ENCODE assay signal across 31 mouse cellular contexts in genomic region chr5:103713422-103713821, GRCm38 (mm10). TPM values are rescaled to one million over a fixed set of nuclear protein-coding genes. Genes with fewer than 3 reads are reported as not detected.
"Had no signal": no experiment of that assay in that cellular context is flagged by ENCODE, and none has a peak within 500 bp of the region (broad histone marks: within the 10 kb centered on the region; RNA-seq: fewer than 3 reads in every experiment).

No protein-coding gene starts in this region.

- H3K36me3 ChIP-seq: heart, embryonic 10.5 days; heart, embryonic 12.5 days; hindbrain, embryonic 10.5 days; hindbrain, embryonic 12.5 days; intestine, embryonic 15.5 days; limb, embryonic 10.5 days; limb, embryonic 12.5 days had no signal

- DNase-seq: gastrocnemius, postnatal 14 days; gastrocnemius, postnatal 36 days; heart, adult 18-20 months; heart, postnatal 10 days; heart, postnatal 4 days; kidney, adult 18-20 months; kidney, adult 8-10 months; kidney, postnatal 10 days; kidney, postnatal 25 days; kidney, postnatal 4 days; liver had no signal

- H3K9me3 ChIP-seq: heart, embryonic 10.5 days; heart, embryonic 12.5 days; hindbrain, embryonic 10.5 days; hindbrain, embryonic 12.5 days; intestine, embryonic 15.5 days; limb, embryonic 10.5 days; limb, embryonic 12.5 days had no signal

- H3K4me3 ChIP-seq: heart, embryonic 10.5 days; heart, embryonic 12.5 days; hindbrain, embryonic 10.5 days; hindbrain, embryonic 12.5 days; intestine, embryonic 15.5 days; left cerebral cortex, adult 2 months; limb, embryonic 10.5 days; limb, embryonic 12.5 days had no signal

- H3K27ac ChIP-seq: heart, embryonic 10.5 days; hindbrain, embryonic 10.5 days; hindbrain, embryonic 12.5 days; hindbrain, embryonic 14.5 days; intestine, embryonic 15.5 days; left cerebral cortex, adult 2 months; limb, embryonic 10.5 days; limb, embryonic 12.5 days had no signal

- ATAC-seq: hindbrain, embryonic 16.5 days; inflammation-experienced regulatory T-cells, adult 6 months; intestine, embryonic 15.5 days; intestine, postnatal 0 days had no signal

- H3K27me3 ChIP-seq: heart, embryonic 12.5 days; hindbrain, embryonic 12.5 days; intestine, embryonic 15.5 days; limb, embryonic 12.5 days had no signal

- H3K4me1 ChIP-seq: heart, embryonic 10.5 days; hindbrain, embryonic 10.5 days; hindbrain, embryonic 12.5 days; intestine, embryonic 15.5 days; limb, embryonic 10.5 days; limb, embryonic 12.5 days had no signal

RNA-seq across cellular contexts. Expression of gene 1700016H13Rik, which starts 57.6 kb away (rescaled TPM):
- total RNA-seq: heart, adult 18-20 months; heart, adult 8-10 months; heart, postnatal 10 days; heart, postnatal 25 days; layer of hippocampus, adult 8-10 months; layer of hippocampus, postnatal 10 days; layer of hippocampus, postnatal 25 days; left cerebral cortex, adult 2 months; left cerebral cortex, postnatal 14 days; left cerebral cortex, postnatal 36 days had no signal
- polyA plus RNA-seq: frontal cortex, adult 2 months; heart, embryonic 10.5 days; hindbrain, embryonic 12.5 days; inflammation-experienced regulatory T-cells, adult 6 months had no signal
